Mouse (Mus musculus) urinary bladder, adult 18-20 months (tissue): ENCODE data around the gene Pon2.
"Not testable (repeated sequence)": the region's sequence is repeated elsewhere in the genome, so short reads cannot be mapped to it uniquely, and the experiment has no call there.

ENCODE experiments used
- DNase-seq, 2 experiments: peaks; one replicate each; pipeline ENCODE4 v3.0.0; 2022; ENCODE audit warnings: low spot score in 2 of 2, mixed read lengths in 2 of 2

Pon2 gene

GRCm38 (mm10) chr6:5230261-5230660, 68.0 kb downstream of the Pon2 start:
- DNase-seq = no peak

- not testable (repeated sequence) for DNase-seq
Observed at GRCm38 (mm10) chr6:5223551-5223950, 74.7 kb downstream of the Pon2 start.

- DNase-seq = no peak
Observed at GRCm38 (mm10) chr6:5222080-5222479, 76.2 kb downstream of the Pon2 start.

- DNase-seq = no peak
Observed at GRCm38 (mm10) chr6:5218190-5218589, 80.1 kb downstream of the Pon2 start.
